Mouse (Mus musculus) thymus, postnatal 0 days (tissue): ENCODE data around the gene Aen. TPM values are rescaled to one million over a fixed set of nuclear protein-coding genes. Genes with fewer than 3 reads are reported as not detected.

ENCODE experiments used
- DNase-seq: peaks from one replicate; pipeline ENCODE4 v3.0.0-alpha.2; 2015; ENCODE audit warnings: low spot score
- polyA plus RNA-seq: library from polyadenylated mRNA; unstranded; fragments of >200 nt; fragmentation: Nextera tagmentation; extraction: Ambion mirVana; gene quantifications from 2 replicates; pipeline ENCODE4 v1.2.1, GENCODE M21; 2015

The Aen gene
- 45.4 and 45.7 TPM in 2 replicates for polyA plus RNA-seq

DNA sequence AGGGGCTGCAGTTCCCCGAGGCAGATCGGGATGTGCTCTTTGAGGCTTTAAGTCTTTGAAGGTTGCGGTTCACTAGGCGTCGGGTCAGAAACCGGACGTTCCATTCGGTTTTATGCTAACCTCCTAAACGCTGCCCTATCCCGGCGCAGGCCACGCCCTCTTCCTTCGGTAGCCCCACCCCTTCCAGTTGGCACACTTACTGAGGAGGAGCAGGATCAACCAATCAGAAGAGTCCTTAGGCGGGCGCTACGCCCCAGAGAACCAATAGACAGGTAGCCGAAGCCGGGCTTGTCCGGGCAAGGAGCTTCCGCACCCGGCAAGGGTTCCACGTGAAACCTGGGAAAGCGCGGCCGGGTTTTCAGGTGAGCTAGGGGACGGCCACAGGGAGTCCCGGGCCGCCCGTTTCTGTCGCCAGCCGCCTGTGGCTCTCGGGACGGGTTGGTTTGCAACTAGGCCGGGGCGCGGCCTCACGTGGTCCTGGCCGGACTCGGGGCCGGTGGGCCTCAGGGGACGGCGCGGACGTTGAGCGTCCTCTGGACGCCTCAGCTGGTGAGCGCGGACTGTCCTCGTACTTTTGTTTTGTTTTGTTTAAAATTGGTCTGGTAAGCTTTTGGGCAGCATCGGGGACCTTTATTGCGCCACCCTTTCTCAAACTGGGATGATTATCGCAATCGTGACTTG, at the start of gene Aen:
TSS of gene Aen (plus strand) at position 202 of the 681 bp plus-strand sequence.
- DNase-seq, result peak; percentile 97

- DNase-seq, result no peak
Measured at GRCm38 (mm10) chr7:78846066-78846716, 49.5 kb upstream of the Aen start.

GRCm38 (mm10) chr7:78846737-78847434, 48.8 kb upstream of the Aen start, which contains the start of gene Det1:
Det1 (minus strand) TSS chr7:78847263.
- DNase-seq, result peak; percentile 95

DNA sequence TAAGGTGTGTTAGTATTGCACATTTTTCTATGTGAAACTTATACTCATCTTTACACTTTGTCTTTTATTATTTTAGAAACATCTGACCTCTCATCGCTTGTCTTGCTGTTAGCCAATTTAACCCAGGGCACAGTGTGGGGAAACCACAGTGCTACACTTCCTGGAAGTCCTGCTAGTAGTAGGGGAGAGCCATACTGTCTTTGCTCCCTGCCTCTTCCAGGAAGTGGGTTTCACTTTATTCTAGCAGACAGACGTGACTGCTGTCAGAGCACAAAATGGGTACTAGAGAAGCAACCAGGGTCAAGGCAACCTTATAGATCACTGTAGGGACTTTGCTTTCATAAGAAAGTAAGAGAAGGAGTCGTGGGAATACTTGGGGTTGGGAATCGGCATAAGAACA, 41.6 kb upstream of the Aen start:
- DNase-seq, result peak; percentile 70

DNA sequence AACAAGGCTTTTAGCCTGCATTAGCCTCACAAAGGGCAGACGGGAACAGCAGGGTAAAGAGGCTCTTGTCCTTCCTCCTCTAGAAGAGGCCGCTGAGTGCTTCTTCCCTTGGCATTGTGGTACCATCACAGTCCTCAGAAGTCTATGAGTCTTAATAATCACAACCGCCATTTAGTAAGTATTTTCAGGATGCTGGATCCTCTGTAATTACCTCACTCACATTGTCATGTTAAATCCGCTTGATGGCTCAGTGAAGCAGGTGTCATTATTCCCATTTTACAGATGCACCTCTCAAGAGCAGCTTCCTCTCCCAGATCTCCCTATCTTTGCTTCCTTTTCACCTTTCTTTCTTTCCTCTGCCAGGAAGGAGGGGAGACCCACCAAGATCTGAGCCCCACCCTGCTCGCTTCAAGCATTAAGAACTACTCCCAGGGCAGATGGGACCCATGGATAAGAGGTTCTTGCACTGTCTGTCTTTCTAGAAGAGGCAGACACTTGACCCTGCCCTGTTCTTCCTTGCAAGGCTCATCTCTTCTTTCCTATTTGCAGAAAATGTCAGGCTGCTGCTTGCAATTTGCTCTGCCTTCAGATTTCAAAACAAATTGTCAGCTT, 40.5 kb upstream of the Aen start:
- DNase-seq, result no peak

- no peak for DNase-seq
Measured at GRCm38 (mm10) chr7:78863796-78864445, 31.7 kb upstream of the Aen start.

GRCm38 (mm10) chr7:78864446-78864802, 31.2 kb upstream of the Aen start:
- peak; percentile 34 for DNase-seq

- DNase-seq, result peak; percentile 84
Measured at GRCm38 (mm10) chr7:78865212-78865949, 30.3 kb upstream of the Aen start.

DNA sequence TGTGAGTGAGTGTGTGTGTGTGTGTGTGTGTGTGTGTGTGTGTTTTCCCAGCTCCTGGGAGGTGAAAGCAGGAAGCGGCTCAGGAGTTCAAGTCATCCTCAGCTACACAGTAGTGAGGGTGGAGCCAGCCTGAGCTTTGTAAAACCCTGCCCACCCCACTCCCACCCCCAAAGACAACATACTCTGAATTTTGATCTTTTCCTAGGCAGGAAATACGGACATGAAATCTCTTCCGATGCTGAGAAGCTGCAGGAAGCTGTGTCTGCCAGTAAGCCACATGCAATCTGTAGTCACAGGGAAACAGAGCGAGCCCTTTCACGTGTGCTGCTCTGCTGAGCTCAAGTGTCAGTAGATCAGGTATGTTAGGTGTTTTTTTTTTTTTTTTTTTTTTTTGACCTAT, 26.9 kb upstream of the Aen start:
- peak; percentile 37 for DNase-seq

GRCm38 (mm10) chr7:78872366-78872765, 23.3 kb upstream of the Aen start:
- DNase-seq, result no peak

GRCm38 (mm10) chr7:78872831-78873230, 22.8 kb upstream of the Aen start:
- DNase-seq, result no peak

GRCm38 (mm10) chr7:78881607-78882468, 13.8 kb upstream of the Aen start:
- DNase-seq, result no peak

DNA sequence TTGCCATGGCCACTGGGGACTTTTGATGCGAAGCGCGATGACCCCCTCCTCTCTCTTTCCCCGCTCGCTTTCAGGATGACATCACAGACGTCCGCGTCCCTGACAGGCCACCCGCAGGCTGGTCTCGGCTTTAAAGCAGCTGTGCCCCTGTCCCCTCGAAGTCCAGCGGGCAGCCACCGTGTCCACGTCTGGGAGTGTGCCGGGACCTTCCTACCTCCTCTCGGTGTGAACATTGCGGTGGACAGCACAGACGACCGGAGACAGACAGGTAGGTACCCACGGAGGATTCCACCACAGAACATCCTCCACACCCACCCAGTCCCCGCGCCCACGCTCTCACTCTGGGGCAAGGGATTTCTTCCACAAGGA, 13.2 kb upstream of the Aen start:
- DNase-seq, result no peak

DNA sequence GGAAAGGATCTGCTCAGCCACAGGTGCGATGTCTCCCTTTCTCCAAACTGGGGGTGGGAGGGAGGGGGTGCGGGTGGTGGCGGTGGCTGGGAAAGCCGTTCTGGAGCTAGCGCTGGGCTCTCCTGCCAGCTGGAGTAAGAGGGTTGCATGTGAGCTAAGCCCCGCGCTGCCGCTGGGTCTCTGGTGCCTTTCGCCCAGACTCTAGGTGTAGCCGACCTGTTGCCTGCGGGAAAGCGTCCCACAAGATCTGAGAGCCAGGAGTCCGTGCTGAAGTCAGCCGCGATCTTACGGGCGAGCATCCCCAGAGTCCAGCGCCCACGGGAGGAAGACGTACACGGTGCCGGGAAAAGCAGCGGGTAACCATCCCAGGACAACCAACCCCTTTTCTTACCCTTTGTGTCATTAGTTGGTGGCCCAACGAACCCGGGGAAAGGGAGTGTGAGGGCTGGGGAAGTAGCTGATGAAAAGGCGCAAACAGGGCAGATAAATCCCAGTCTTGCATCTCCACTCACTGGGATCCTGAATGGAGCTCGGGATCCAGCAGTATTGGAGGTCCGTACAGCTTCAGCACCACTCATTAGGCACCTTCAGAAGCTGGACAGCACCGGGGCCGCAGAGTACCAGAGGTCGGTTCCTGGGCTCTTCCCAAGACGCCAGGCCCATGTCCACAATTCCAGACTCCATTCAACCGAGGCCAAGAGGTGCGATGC, 12.5 kb upstream of the Aen start:
- no peak for DNase-seq

GRCm38 (mm10) chr7:78883726-78884060, 12.0 kb upstream of the Aen start:
- no peak for DNase-seq

DNA sequence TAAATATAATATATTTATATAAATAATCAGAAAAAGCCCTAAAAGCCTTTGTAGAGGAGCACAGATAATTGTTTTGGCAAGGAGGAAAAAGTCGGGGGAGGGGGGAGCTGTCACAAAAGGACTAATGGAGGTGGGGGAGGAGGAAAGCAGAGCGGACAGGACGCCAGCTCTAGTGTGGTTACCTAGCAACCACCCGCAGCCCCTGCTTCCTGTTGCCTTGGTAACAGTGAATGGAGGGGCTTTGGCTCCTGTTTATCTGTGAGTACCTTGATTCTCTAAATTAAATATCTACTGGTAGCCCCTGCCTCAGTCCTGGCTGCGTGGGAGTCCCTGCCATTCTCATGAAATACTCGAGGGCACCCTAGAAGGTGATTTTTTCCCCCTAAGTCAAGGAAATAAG, 11.5 kb upstream of the Aen start:
- DNase-seq, result peak; percentile 65

GRCm38 (mm10) chr7:78885404-78885803, 10.2 kb upstream of the Aen start:
- no peak for DNase-seq

DNA sequence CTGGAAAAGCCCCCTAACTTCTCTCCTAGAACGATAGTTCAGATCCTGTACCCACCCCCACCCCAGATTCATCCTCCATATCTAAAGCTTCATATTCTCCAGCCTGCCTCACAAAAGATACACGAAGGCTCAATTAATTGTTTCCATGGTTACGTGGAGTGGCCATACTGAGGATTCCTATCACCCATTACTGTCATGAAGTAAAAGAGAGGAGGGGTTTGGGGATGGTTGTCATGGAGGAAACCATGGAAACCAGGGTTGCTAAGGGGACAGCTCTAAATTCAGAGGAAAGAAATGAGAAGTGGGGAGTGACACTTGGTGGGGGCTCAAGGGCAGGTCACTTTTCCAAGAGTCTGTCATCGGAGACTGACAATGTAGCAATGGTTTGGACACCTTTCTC, 9.2 kb upstream of the Aen start:
- no peak for DNase-seq

GRCm38 (mm10) chr7:78887431-78887842, 8.2 kb upstream of the Aen start:
- no peak for DNase-seq
